Mouse (Mus musculus) ES-Bruce4 (cell line): ENCODE data around the gene Vwa7. TPM values are rescaled to one million over a fixed set of nuclear protein-coding genes. Genes with fewer than 3 reads are reported as not detected.

Experiments used
- H3K27ac ChIP-seq: 2 replicates; pipeline ENCODE4 v1.5.1; 2012; ENCODE audit warnings: low read length, inconsistent platforms; ENCODE audit not compliant: insufficient read depth
- H3K27me3 ChIP-seq: 2 replicates; pipeline ENCODE4 v1.6.1; 2012; ENCODE audit warnings: mild to moderate bottlenecking, low read length, inconsistent platforms; ENCODE audit not compliant: control insufficient read depth, poor library complexity, insufficient read depth, severe bottlenecking
- H3K36me3 ChIP-seq: 2 replicates; pipeline ENCODE4 v1.6.1; 2012; ENCODE audit warnings: inconsistent platforms, mild to moderate bottlenecking, low read length, moderate library complexity; ENCODE audit not compliant: control insufficient read depth, poor library complexity, insufficient read depth, severe bottlenecking
- H3K4me1 ChIP-seq: one replicate; pipeline ENCODE4 v1.8.1; 2011; ENCODE audit warnings: low read length; ENCODE audit not compliant: control insufficient read depth, insufficient read depth
- H3K4me3 ChIP-seq: 2 replicates; pipeline ENCODE4 v1.5.1; 2011; ENCODE audit warnings: low read depth, mild to moderate bottlenecking, low read length
- H3K9ac ChIP-seq: 2 replicates; pipeline ENCODE4 v1.6.1; 2012; ENCODE audit warnings: low read depth, mild to moderate bottlenecking, inconsistent platforms; ENCODE audit not compliant: poor library complexity, severe bottlenecking
- H3K9me3 ChIP-seq: replicated peaks from 2 replicates; pipeline ENCODE4 v1.6.1; 2012; ENCODE audit warnings: mild to moderate bottlenecking, low read length, inconsistent platforms; ENCODE audit not compliant: control insufficient read depth, poor library complexity, insufficient read depth, severe bottlenecking
- CTCF ChIP-seq: IDR thresholded peaks from one replicate; pipeline ENCODE4 v1.8.1; 2011; ENCODE audit warnings: low read depth, low read length
- EP300 ChIP-seq: IDR thresholded peaks from 2 replicates; pipeline ENCODE4 v1.6.1; 2011; ENCODE audit warnings: low read depth, low read length; ENCODE audit not compliant: insufficient read depth
- POLR2A ChIP-seq: IDR thresholded peaks from one replicate; pipeline ENCODE4 v1.8.1; 2011; ENCODE audit warnings: low read length; ENCODE audit not compliant: insufficient read depth
- polyA plus RNA-seq: library from polyadenylated mRNA; stranded (reverse); fragments of >200 nt; gene quantifications from 2 replicates; pipeline ENCODE4 v1.2.4, GENCODE M21; 2011; ENCODE audit warnings: low read depth; ENCODE audit not compliant: missing spikeins, insufficient read depth, insufficient read length

The Vwa7 gene
- polyA plus RNA-seq, 1 experiment, result 0.30 TPM

DNA sequence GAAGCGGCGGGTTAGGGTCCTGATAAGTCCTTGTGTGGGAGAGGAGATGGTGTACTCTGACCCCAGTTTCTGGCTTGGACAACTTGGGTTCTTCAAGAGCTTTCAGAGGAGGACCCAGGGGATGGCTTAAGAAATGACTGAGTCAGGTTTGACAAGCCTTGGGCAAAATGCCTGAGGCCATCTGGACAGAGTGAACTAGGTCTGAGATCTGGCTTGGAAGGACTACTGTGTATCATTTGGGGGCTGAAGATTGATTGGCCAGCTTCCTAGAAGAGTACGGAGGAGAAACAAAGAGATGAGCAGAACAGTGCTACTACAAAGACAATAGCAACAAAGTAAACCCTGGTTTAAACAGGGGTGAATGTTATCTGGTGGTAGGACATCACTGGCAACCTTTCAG is 47.1 kb downstream of the Vwa7 start:
- H3K9ac ChIP-seq, result no peak overlapping the region
- TF ChIP-seq EP300 (no peak), POLR2A (no peak), CTCF (no peak)
- no peak overlapping the region for H3K4me3 ChIP-seq
- no peaks in the 10 kb centered on the region for H3K9me3 ChIP-seq
- no peak overlapping the region for H3K27ac ChIP-seq
- peaks cover 6% of the 10 kb centered on the region for H3K4me1 ChIP-seq
- H3K27me3 ChIP-seq, result no peaks in the 10 kb centered on the region
- 0 out of 2 replicates have a peak, but pooled peaks cover under 1% of the 10 kb centered on the region for H3K36me3 ChIP-seq

DNA sequence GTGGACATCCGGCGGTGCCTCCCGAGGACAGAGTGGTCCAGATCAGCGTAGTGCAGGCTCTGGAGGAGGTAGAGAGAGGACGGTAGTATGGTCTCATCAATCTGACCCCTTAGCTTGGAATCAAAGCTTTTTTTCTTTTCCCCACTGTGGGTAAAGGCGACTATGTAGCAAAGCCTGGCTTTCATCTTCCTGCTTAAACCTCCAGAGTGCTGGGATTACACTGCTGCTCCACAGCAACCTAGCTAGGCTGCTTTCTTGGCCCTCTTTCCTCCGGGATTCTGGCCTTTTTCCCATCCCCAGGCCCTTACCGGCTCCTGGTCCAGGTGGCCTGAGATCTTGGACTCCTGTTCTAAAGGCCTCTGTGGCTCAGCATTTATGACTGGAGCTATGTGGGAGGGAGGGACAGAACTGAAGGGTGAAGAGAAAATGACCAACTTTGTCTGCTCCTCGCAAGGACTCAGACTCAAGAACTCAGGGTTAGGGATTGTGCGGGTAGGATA is 48.0 kb downstream of the Vwa7 start:
- H3K27ac ChIP-seq, result peak overlapping the region; percentile 93
- TF ChIP-seq CTCF (no peak), POLR2A (no peak), EP300 (no peak)
- H3K9me3 ChIP-seq, result no peaks in the 10 kb centered on the region
- peaks cover 6% of the 10 kb centered on the region for H3K4me1 ChIP-seq
- no peaks in the 10 kb centered on the region for H3K36me3 ChIP-seq
- H3K4me3 ChIP-seq, result peak overlapping the region; percentile 36
- no peaks in the 10 kb centered on the region for H3K27me3 ChIP-seq
- H3K9ac ChIP-seq, result peak overlapping the region; percentile 10; the same call in 1 of the 2 replicates

DNA sequence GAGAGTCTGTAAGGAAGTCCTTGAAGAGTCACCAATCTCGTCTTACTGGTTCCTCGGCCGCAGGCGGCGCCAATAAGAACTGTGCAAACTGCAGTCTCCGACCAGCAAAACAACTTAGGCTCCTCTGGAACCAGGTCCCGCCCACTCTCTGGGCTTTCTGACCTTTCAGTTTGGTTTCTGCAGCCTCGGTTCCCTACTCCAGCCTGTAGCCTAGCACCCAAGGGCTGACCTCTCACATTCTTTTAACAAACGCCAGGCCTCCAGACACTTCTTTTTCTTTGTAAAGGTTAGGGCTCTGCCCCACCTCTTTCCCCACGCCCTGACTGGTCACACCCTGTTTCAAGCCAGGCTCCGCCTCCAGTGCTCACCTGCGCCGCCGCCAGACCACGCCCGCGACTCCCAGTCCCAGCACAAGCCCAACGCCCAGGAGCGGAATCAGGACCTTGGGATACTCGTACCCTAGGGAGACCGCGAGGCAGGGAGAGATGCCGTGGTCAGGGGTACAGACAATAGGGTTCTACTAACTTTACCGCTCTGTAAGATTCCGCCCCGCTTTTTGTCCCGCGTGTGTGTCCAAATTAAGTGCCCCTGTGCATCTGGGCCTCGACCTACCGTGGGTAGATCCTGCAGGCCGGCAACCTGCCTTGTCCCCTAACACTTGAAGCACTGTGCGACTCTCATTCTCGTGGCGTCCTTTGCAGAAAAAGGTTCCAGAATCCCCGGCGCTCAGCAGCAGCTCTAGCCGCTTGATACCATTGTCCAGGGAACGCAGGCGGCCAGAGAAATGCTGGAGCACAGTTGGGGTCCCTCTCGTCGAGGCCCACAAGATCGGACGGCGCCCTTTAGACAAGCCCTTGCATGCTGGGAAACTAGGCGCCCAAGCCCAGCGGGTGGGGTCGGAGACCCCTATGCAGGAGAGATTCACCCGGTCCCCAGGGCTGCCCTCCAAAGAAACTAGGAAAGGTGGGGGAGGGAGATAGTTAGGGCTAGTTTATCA is 48.9 kb downstream of the Vwa7 start, which contains the start of gene Ly6g6c:
Gene Ly6g6c (plus strand): TSS at position 438 of the 997 bp plus-strand sequence.
- Histone ChIP-seq H3K4me1 (peaks cover 6% of the 10 kb centered on the region), H3K9ac (peak within 1 kb of the TSS; percentile 64)
- TF ChIP-seq EP300 (peak; percentile 40), POLR2A (peak; percentile 64), CTCF (no peak)

DNA sequence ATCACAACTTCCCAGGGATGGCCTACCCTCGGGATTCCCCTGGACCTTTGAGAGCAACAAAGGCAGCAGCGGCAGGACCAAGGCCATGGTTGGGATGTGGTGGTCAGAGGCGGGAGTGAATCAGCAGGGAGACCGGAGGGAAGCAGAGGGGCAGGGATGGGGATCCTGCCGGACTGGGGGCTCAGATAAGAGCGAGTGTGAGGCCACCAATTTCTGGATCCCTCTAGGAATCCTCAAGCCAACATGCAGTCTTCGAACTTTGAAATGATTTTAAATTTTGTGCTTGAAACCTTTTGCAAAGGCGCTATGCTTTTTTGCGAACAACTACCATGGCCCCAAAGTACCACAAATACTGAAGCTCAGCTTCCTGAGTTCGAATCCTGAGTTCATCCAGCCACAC is 49.7 kb downstream of the Vwa7 start, which contains the start of gene Mpig6b:
Gene Mpig6b (minus strand): TSS at position 101 of the 400 bp plus-strand sequence.
- TF ChIP-seq POLR2A (no peak), EP300 (no peak), CTCF (no peak)
- Histone ChIP-seq H3K27ac (peak within 1 kb of the TSS; percentile 76), H3K27me3 (no peaks in the 10 kb centered on the region)

More for the DNA sequence above, 48.9 kb downstream of the Vwa7 start, which contains the start of gene Ly6g6c:
- Histone ChIP-seq H3K9me3 (no peaks in the 10 kb centered on the region), H3K36me3 (no peaks in the 10 kb centered on the region), H3K4me3 (peak within 1 kb of the TSS; percentile 79), H3K27me3 (no peaks in the 10 kb centered on the region), H3K27ac (peak within 1 kb of the TSS; percentile 93)

DNA sequence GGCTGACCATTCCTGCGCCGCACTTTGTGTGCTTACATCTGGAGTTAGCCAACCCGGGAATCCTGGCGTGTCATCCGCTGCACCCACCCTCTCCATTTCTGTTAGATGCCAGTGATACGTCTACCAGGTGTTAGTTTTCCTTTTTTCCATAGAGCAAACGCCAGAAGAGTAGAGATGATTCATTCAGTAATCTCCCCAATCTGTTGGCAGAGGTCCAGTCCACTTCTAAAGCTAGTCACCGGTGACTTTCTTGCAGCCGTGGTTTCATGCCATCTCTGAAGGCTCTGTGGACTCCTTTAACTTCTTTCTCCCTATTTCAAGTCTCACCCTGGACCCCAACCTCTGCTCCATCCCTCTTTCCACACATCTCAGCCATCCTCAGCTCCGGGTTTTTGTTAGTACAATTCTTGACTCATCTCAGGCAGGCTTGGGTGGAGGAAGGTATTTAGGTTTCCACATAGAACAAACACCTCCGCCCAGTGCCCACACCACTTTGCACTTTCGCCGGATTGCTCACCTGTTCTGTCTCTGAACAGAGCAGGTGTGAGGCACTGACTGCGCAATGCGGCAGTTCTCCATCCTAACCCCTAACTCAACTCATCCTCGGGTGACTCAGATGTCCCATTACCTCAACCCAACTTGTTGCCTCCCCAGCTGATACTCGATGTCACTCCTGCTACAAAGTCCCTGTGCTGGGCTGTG is 52.0 kb downstream of the Vwa7 start:
- Histone ChIP-seq H3K4me3 (no peak overlapping the region), H3K9ac (no peak overlapping the region), H3K27ac (no peak overlapping the region), H3K9me3 (no peaks in the 10 kb centered on the region), H3K36me3 (no peaks in the 10 kb centered on the region), H3K4me1 (peaks cover 5% of the 10 kb centered on the region), H3K27me3 (no peaks in the 10 kb centered on the region)
- TF ChIP-seq POLR2A (no peak), CTCF (no peak), EP300 (no peak)

More for the DNA sequence above, 49.7 kb downstream of the Vwa7 start, which contains the start of gene Mpig6b:
- Histone ChIP-seq H3K4me1 (peaks cover 6% of the 10 kb centered on the region), H3K4me3 (peak within 1 kb of the TSS; percentile 79), H3K36me3 (no peaks in the 10 kb centered on the region), H3K9me3 (no peaks in the 10 kb centered on the region), H3K9ac (peak within 1 kb of the TSS; percentile 64)
